Mouse (Mus musculus): ENCODE data around the gene Itih5.

- no peak for TF ChIP-seq CTCF (conservative IDR thresholded peaks at IDR 0.05; ENCODE audit: low read length)
- no peak for TF ChIP-seq POU5F1 (IDR thresholded peaks at IDR 0.05; ENCODE audit: borderline replicate concordance, low read length)
Observed at GRCm38 (mm10) chr2:10193553-10193952, 40.2 kb downstream of the Itih5 start.
